ENCODE assay signal across 17 mouse cellular contexts in genomic region chr2:80416286-80416685, GRCm38 (mm10). TPM values are rescaled to one million over a fixed set of nuclear protein-coding genes. Genes with fewer than 3 reads are reported as not detected.
"Had no signal": no experiment of that assay in that cellular context is flagged by ENCODE, and none has a peak within 500 bp of the region (broad histone marks: within the 10 kb centered on the region; RNA-seq: fewer than 3 reads in every experiment).

No protein-coding gene starts in this region.

- H3K9me3 ChIP-seq: lung, embryonic 15.5 days; megakaryocyte, embryonic 14.5 days; midbrain, embryonic 13.5 days; midbrain, embryonic 15.5 days; neural tube, embryonic 12.5 days; stomach, embryonic 15.5 days had no signal

- H3K4me1 ChIP-seq: lung, embryonic 15.5 days; megakaryocyte, embryonic 14.5 days; midbrain, embryonic 13.5 days; midbrain, embryonic 15.5 days; neural tube, embryonic 12.5 days; stomach, embryonic 15.5 days had no signal

- H3K9ac ChIP-seq: lung, embryonic 15.5 days; midbrain, embryonic 13.5 days; midbrain, embryonic 15.5 days; neural tube, embryonic 12.5 days; stomach, embryonic 15.5 days had no signal

- H3K27me3 ChIP-seq: lung, embryonic 15.5 days; megakaryocyte, embryonic 14.5 days; midbrain, embryonic 13.5 days; midbrain, embryonic 15.5 days; neural tube, embryonic 12.5 days; stomach, embryonic 15.5 days had no signal

- H3K4me2 ChIP-seq: lung, embryonic 15.5 days; midbrain, embryonic 11.5 days; midbrain, embryonic 13.5 days; midbrain, embryonic 15.5 days; neural tube, embryonic 12.5 days; stomach, embryonic 15.5 days had no signal

- ATAC-seq: lung, postnatal 0 days; midbrain, embryonic 13.5 days; midbrain, embryonic 15.5 days had no signal

- H3K4me3 ChIP-seq: lung, embryonic 15.5 days; midbrain, embryonic 13.5 days; midbrain, embryonic 15.5 days; neural tube, embryonic 12.5 days; stomach, embryonic 15.5 days had no signal

- H3K36me3 ChIP-seq: lung, embryonic 15.5 days; midbrain, embryonic 13.5 days; midbrain, embryonic 15.5 days; neural tube, embryonic 12.5 days; stomach, embryonic 15.5 days had no signal

- DNase-seq: lung, adult 2 months; lung, postnatal 14 days; lung, postnatal 36 days; right cerebral cortex, postnatal 14 days; thymus, adult 2 months; thymus, postnatal 25 days; thymus, postnatal 4 days had no signal

- H3K27ac ChIP-seq: lung, embryonic 15.5 days; macrophage; midbrain, embryonic 13.5 days; midbrain, embryonic 15.5 days; neural tube, embryonic 12.5 days; stomach, embryonic 15.5 days; stomach, postnatal 0 days had no signal

RNA-seq across cellular contexts. Expression of gene Frzb, which starts 31.1 kb away (rescaled TPM):
- polyA plus RNA-seq: macrophage had no signal
